Mouse (Mus musculus): Measurements from ENCODE around the gene Srp14.

The Srp14 gene

GRCm38 (mm10) chr2:118430630-118431029, 48.9 kb downstream of the Srp14 start:
- no peak for DNase-seq (ENCODE audit: low read depth, low spot score)
- Histone ChIP-seq H3K36me3 (ENCODE audit: control insufficient read depth, insufficient read depth, low read length, poor library complexity, severe bottlenecking) (peaks cover 13% of the 10 kb centered on the region), H3K27me3 (ENCODE audit: control insufficient read depth, insufficient read depth, low read length, poor library complexity, severe bottlenecking) (no peaks in the 10 kb centered on the region)

- H3K27me3 ChIP-seq (ENCODE audit: control insufficient read depth, insufficient read depth, low read length, poor library complexity, severe bottlenecking) = no peaks in the 10 kb centered on the region
- H3K36me3 ChIP-seq (ENCODE audit: control insufficient read depth, insufficient read depth, low read length, poor library complexity, severe bottlenecking) = peaks cover 11% of the 10 kb centered on the region
- no peak for DNase-seq (ENCODE audit: low read depth, low spot score)
Observed at GRCm38 (mm10) chr2:118429297-118429696, 50.2 kb downstream of the Srp14 start.

GRCm38 (mm10) chr2:118428296-118428695, 51.2 kb downstream of the Srp14 start:
- no peak for DNase-seq (ENCODE audit: low read depth, low spot score)
- Histone ChIP-seq H3K36me3 (ENCODE audit: control insufficient read depth, insufficient read depth, low read length, poor library complexity, severe bottlenecking) (peaks cover 11% of the 10 kb centered on the region), H3K27me3 (ENCODE audit: control insufficient read depth, insufficient read depth, low read length, poor library complexity, severe bottlenecking) (no peaks in the 10 kb centered on the region)
